Mouse (Mus musculus) brain, embryonic 14.5 days (tissue): ENCODE results near the gene Pim2. TPM values are rescaled to one million over a fixed set of nuclear protein-coding genes. Genes with fewer than 3 reads are reported as not detected.

Experiments used
- DNase-seq: peaks from one replicate; pipeline ENCODE4 v3.0.0-alpha.2; 2011; ENCODE audit warnings: low read depth
- CTCF ChIP-seq: fragments of 200-500 bp; IDR thresholded peaks from 2 replicates; pipeline ENCODE4 v1.5.1; 2012; ENCODE audit warnings: inconsistent platforms, mild to moderate bottlenecking, moderate library complexity, borderline replicate concordance; ENCODE audit not compliant: insufficient read depth, insufficient read length; ENCODE audit errors: extremely low read depth
- POLR2A ChIP-seq: fragments of 200-500 bp; IDR thresholded peaks from 2 replicates; pipeline ENCODE4 v1.6.1; 2012; ENCODE audit warnings: mild to moderate bottlenecking, inconsistent platforms, borderline replicate concordance; ENCODE audit not compliant: poor library complexity, insufficient read depth, insufficient read length, severe bottlenecking; ENCODE audit errors: extremely low read depth
- polyA plus RNA-seq: library from polyadenylated mRNA; depleted of rRNA; stranded (reverse); fragments of >200 nt; gene quantifications from 2 replicates; pipeline ENCODE4 v1.2.3, GENCODE M21; 2012; rRNA removed

Gene Pim2
- 19.8 and 23.3 TPM in 2 replicates for polyA plus RNA-seq

GRCm38 (mm10) chrX:7878007-7878419, at the start of gene Pim2:
Pim2 (plus strand) TSS chrX:7878262.
- no peak for TF ChIP-seq POLR2A
- no peak for TF ChIP-seq CTCF

GRCm38 (mm10) chrX:7837146-7837545, 40.9 kb upstream of the Pim2 start:
- no peak for TF ChIP-seq POLR2A
- TF ChIP-seq CTCF, result no peak
- no peak for DNase-seq

More at GRCm38 (mm10) chrX:7878007-7878419, at the start of gene Pim2:
- DNase-seq, result peak; percentile 94

DNA sequence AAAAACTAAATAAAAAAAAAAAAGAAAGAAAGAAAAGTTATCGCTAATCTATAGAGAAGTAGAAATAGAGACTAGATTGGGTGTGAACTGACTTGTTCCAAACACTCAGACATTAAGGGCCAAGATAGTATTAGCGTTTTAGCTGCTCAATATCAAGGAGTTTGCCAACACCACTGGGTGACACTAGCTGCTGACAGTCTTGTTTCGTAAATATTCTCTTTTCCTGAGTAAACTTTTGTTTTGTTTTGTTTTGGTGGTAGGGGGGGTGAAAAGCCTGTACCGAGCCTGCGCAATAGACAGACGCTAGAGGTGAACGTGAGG, 37.3 kb upstream of the Pim2 start:
- no peak for DNase-seq
- TF ChIP-seq CTCF, result no peak
- TF ChIP-seq POLR2A, result no peak

DNA sequence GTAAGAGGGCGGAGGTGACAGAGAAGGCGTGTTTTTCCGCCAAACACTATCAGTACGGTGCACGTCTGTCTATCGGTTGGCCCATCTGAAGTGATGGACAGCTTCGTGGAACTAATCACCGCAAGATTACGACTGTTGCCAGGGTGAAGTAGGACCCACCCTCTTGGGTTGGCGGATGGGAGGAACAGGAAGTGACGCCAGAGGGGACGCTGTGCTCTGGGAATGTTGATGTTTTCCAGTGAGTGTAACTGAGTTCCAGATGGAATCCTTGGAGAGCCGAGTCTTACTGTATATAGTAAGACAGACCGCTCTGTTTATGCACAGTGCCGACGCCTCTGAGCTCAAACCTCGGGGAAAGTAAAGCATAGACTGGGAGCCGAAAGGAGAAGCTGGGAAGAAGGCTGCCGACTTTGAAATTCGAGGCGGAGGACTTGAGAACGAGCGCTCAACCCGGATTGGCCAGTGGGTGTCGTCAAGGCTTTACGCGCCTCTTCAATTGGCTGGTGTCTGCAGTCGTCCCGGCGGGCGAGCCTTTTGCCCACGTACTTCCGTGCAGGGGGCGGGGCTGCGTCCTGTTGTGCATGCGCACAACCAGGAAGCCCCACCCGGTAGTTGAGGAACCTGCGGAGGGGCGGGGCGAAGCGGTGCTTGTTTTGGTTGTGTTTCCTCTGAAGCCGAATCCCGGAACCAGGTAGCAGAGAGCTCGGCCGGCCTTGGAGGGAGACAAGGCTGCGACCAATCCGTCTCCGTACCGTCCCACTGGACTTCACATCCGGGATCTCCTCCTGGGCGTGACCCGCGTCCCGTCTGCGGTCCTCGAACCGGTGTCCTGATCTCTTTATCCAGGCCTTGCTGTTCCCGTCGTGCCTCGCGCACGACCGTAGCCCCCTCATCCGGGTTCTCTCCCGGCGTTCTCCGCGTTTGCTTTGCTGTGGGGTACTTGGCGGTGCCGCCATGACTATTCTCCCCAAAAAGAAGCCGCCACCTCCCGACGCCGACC, 36.6 kb upstream of the Pim2 start, which contains the start of gene Otud5:
TSS of gene Otud5 (plus strand) at position 202 of the 1,000 bp plus-strand sequence.
- TF ChIP-seq CTCF, result no peak
- TF ChIP-seq POLR2A, result no peak
- peak; percentile 99 for DNase-seq

- TF ChIP-seq POLR2A, result no peak
- TF ChIP-seq CTCF, result no peak
- peak; percentile 1 for DNase-seq
These were observed 35.7 kb upstream of the Pim2 start for GRCm38 (mm10) chrX:7842318-7842717.

DNA sequence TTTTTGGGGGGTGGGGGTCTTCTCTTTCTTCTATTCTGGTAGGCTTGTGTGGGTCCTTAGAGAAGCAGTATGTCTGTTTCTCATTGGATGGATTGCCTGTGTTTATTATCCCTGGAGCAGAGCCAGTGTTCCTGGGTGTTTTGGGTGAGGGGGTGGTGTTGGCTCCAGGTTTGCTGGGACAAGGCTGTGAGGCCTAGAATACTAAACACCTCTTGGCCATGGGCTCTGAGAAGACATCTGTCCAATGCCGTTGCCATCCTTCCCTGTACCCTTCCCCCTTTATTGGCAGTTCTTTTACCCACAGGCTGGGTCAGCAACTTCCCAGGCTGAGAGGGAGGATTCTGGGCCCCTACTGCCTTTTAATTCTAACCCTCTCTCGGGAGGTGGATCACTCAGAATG, 30.2 kb upstream of the Pim2 start:
- DNase-seq, result peak; percentile 44
- no peak for TF ChIP-seq POLR2A
- no peak for TF ChIP-seq CTCF

DNA sequence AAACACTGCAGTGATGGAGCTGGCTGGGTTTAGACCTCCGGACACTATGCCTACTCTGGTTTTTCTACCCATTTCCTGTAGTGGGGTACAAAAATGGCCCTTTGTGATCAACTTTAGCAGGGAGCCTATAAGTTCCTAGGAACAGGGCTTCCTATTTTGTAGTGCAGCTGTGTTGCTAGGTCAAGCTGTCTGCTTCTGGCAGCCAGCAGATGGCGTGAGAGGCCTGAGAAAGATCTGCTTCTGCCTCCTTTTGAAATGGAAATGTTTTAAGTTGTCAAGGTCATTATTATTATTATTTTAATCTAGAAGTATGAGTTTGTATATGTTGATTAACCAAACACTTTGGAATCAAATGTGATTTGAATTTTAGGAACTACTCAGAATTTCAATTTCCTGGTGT, 23.5 kb upstream of the Pim2 start:
- TF ChIP-seq CTCF (peak; percentile 64; the same call in 1 of the 2 replicates), POLR2A (no peak)
- peak; percentile 59 for DNase-seq

DNA sequence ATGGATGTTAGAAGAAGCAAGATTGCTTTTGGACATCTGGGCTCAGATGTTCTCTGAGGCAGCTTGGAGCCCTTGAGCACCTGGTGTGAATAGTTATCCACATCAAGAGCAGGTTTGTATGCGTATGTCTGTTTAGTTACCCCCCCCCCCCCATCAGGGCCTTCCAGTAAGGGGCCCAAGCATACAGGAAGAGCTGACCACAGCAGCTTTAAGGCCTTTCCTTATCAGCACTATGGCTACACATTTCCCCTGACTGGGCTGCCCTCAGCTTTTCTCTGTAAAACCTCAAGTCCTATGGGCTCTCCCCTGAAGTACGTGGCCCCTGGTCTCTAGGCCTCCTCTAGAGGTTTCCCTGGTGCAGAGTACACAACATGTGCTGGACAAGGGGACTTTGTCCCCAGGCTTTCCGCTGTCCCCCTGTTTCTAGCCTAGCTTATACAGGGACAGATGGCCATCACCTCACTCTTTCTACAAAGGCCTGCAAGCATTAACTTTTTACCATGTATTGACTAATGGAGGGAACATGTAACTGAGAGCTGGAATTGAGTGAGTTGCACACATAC, 18.8 kb upstream of the Pim2 start:
- DNase-seq, result no peak
- TF ChIP-seq POLR2A, result no peak
- TF ChIP-seq CTCF, result no peak

GRCm38 (mm10) chrX:7863181-7863580, 14.9 kb upstream of the Pim2 start:
- TF ChIP-seq POLR2A (no peak), CTCF (no peak)
- DNase-seq, result no peak

- no peak for DNase-seq
- TF ChIP-seq POLR2A (no peak), CTCF (no peak)
These were observed 13.5 kb upstream of the Pim2 start for GRCm38 (mm10) chrX:7864551-7864950.

DNA sequence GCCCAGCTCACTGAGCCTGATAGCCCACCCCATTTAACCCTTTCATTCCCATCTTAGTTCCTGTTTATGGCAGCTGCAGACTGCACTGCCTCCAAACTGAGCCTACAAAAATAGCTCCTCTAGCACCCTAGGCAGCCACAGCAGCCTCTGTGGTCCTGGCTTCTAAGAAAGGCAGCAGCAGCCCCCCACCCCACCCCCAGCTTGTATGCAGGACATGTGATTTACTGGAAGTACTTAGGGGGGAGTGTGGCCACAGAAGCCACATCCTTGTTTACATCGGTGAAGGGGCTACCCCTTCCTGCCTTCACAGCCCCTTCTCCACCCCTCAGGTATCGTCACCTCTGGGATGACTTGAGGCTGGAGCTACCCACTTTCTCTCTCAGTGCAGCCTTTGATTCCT, 12.7 kb upstream of the Pim2 start:
- DNase-seq, result no peak

More for the DNA sequence above, 12.7 kb upstream of the Pim2 start:
- no peak for TF ChIP-seq POLR2A
- no peak for TF ChIP-seq CTCF
